Mouse (Mus musculus) forebrain, embryonic 16.5 days (tissue): Measurements from ENCODE around the gene Gm28053. TPM values are rescaled to one million over a fixed set of nuclear protein-coding genes. Genes with fewer than 3 reads are reported as not detected.

Experiments used
- ATAC-seq: fragments of 200-750 bp; cut with Nextera tagmentation; 2 replicates; pipeline ENCODE4 v1.8.0; 2017; ENCODE audit warnings: mild to moderate bottlenecking, moderate library complexity
- H3K27ac ChIP-seq: fragments of 300-500 bp; sonication (generic); 2 replicates; pipeline ENCODE4 v1.5.1; 2014; ENCODE audit warnings: low read length, control low read depth
- H3K27me3 ChIP-seq: fragments of 300-500 bp; sonication (generic); replicated peaks from 2 replicates; pipeline ENCODE4 v1.6.1; 2014; ENCODE audit warnings: low read length; ENCODE audit not compliant: control insufficient read depth, insufficient read depth
- H3K36me3 ChIP-seq: fragments of 300-500 bp; sonication (generic); 2 replicates; pipeline ENCODE4 v1.6.1; 2014; ENCODE audit not compliant: control insufficient read depth, insufficient read depth
- H3K4me1 ChIP-seq: fragments of 300-500 bp; sonication (generic); replicated peaks from 2 replicates; pipeline ENCODE4 v1.6.1; 2014; ENCODE audit warnings: low read length; ENCODE audit not compliant: control insufficient read depth, insufficient read depth
- H3K4me2 ChIP-seq: fragments of 300-500 bp; sonication (generic); 2 replicates; pipeline ENCODE4 v1.6.1; 2014; ENCODE audit warnings: mild to moderate bottlenecking, low read length, control low read depth
- H3K4me3 ChIP-seq: fragments of 300-500 bp; sonication (generic); replicated peaks from 2 replicates; pipeline ENCODE4 v1.5.1; 2014; ENCODE audit warnings: mild to moderate bottlenecking, low read length, control low read depth
- H3K9ac ChIP-seq: fragments of 300-500 bp; sonication (generic); replicated peaks from 2 replicates; pipeline ENCODE4 v1.6.1; 2014; ENCODE audit warnings: low read depth, low read length, control low read depth
- H3K9me3 ChIP-seq: fragments of 300-500 bp; sonication (generic); 2 replicates; pipeline ENCODE4 v1.6.1; 2016; ENCODE audit warnings: low read length; ENCODE audit not compliant: control insufficient read depth
- WGBS: fragments of 180-500 bp; shearing (Covaris S2); extraction: QIAGEN DNeasy Blood & Tissue Kit; methylation state at CpG from one replicate; pipeline ENCODE4 v1.1.7; 2014; 5-methylcytosine and 5-hydroxymethylcytosine counted together
- polyA plus RNA-seq: library from polyadenylated mRNA; unstranded; fragments of >200 nt; fragmentation: Nextera tagmentation; extraction: Ambion mirVana; gene quantifications from 2 replicates; pipeline ENCODE4 v1.2.1, GENCODE M21; 2015

The Gm28053 gene
- polyA plus RNA-seq, 1 experiment from 2014 or later, result not detected

DNA sequence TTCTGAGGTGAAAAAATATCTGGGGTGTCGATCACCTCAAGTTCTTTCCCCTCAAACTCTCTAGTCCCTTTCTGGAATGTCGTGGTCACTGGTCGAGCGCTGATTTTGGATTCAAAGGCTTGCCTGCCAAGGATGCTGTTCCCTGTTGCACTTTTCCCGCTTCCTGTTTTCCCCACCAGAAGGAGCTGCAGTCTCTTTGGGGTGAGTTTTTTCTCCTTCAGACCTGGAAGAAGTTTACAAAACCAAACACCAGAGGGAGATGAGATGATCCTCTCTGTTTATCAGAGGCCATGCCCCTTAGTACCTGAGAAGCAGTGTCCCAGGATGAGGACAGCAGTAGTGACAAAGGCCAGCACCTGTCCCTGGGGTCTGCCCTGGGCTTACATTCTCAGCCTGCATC, 15.8 kb upstream of the Gm28053 start:
- no peak overlapping the region for H3K27ac ChIP-seq
- no peaks in the 10 kb centered on the region for H3K4me1 ChIP-seq
- WGBS, result 74% methylated on average over 5 of the region's 5 CpGs
- H3K9ac ChIP-seq, result no peak overlapping the region
- H3K4me3 ChIP-seq, result no peak overlapping the region
- H3K4me2 ChIP-seq, result no peak overlapping the region
- H3K36me3 ChIP-seq, result no peaks in the 10 kb centered on the region
- ATAC-seq, result no peak
- H3K9me3 ChIP-seq, result no peaks in the 10 kb centered on the region
- no peaks in the 10 kb centered on the region for H3K27me3 ChIP-seq

DNA sequence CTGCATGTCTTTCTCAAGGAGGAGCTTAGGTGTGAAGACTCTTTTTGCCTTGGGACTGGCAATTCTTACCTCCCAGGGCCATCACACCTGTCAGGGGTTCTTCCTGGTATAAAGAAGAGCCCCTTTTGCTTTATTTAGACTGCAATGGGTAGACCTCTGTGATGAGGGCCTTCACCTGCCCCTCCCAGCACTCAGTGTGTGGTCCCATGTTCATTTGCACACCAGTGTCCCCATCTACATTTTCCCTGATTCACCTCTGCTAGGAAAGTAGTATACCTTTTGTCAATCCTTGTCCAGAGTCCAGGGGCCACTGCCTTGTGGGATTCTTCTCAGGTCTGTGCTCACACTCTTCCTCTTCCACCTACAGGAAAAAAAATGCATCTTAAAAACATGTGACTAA, 14.3 kb upstream of the Gm28053 start:
- Histone ChIP-seq H3K9ac (no peak overlapping the region), H3K27ac (no peak overlapping the region), H3K4me3 (no peak overlapping the region), H3K4me2 (no peak overlapping the region), H3K4me1 (no peaks in the 10 kb centered on the region), H3K36me3 (no peaks in the 10 kb centered on the region), H3K27me3 (no peaks in the 10 kb centered on the region), H3K9me3 (no peaks in the 10 kb centered on the region)
- no peak for ATAC-seq

DNA sequence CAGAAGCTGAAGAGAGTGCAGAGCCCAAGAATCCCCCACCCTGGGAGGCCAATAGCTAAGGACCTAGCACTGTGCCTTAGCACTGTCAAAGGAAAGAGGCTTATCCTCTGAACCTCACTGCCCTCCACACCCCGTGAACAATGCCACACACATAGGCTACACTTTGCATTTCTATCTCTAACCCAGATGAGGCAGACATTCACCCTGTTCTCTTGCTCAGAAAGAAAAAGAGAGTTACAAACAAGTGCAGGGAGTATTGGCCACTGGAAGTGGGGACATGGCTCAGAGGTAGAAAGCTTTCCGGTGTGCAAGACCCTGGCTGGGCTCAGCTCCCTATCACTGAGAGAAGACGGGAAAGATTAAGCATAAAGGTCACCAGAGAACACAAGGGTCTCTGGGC, 12.3 kb upstream of the Gm28053 start:
- Histone ChIP-seq H3K27me3 (no peaks in the 10 kb centered on the region), H3K4me2 (no peak overlapping the region), H3K4me3 (no peak overlapping the region), H3K27ac (no peak overlapping the region), H3K9ac (no peak overlapping the region), H3K36me3 (no peaks in the 10 kb centered on the region), H3K4me1 (no peaks in the 10 kb centered on the region), H3K9me3 (no peaks in the 10 kb centered on the region)
- no peak for ATAC-seq
- 38% methylated on average over 3 of the region's 3 CpGs for WGBS

DNA sequence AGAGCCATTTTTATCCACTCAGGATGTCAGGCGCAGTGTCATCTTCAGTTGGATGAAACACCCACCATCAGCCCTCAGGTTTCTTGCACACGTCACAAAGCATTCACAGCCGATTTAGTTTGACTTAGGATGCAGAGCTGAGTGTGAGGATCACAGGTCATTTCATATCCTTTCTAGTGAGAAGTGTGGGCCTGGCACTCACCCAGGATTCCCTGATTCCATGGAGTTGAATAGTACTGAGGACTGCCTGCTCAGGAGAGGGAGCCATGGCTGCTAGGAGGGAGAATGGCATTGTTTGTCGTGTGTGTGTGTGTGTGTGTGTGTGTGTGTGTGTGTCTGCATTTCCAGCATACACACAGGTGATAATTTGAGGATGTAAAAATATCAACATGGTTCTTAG, 1.9 kb downstream of the Gm28053 start:
- Histone ChIP-seq H3K4me1 (no peaks in the 10 kb centered on the region; the same call in 1 of the 2 replicates), H3K4me3 (no peak overlapping the region), H3K27me3 (no peaks in the 10 kb centered on the region), H3K27ac (no peak overlapping the region), H3K9me3 (no peaks in the 10 kb centered on the region), H3K36me3 (no peaks in the 10 kb centered on the region), H3K4me2 (no peak overlapping the region), H3K9ac (no peak overlapping the region)
- no peak for ATAC-seq
- WGBS, result 89% methylated on average over 4 of the region's 4 CpGs

DNA sequence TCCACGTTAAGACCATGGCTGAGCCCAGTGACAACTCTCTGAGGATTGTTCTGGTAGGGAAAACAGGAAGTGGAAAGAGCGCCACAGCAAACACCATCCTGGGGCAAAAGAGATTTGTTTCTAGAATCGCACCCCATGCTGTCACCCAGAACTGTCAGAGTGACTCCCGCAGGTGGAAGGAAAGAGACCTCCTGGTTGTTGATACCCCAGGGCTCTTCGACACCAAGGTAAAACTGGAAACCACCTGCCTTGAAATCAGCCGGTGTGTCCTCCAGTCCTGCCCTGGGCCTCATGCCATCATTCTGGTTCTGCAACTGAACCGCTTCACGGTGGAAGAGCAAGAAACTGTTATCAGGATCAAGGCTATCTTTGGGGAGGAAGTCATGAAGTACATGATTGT, 5.1 kb downstream of the Gm28053 start:
- no peak overlapping the region for H3K27ac ChIP-seq
- H3K36me3 ChIP-seq, result no peaks in the 10 kb centered on the region
- ATAC-seq, result no peak
- peaks cover 6% of the 10 kb centered on the region for H3K4me1 ChIP-seq
- H3K9me3 ChIP-seq, result no peaks in the 10 kb centered on the region
- 88% methylated on average over 8 of the region's 8 CpGs for WGBS
- no peak overlapping the region for H3K9ac ChIP-seq
- H3K27me3 ChIP-seq, result no peaks in the 10 kb centered on the region
- H3K4me2 ChIP-seq, result no peak overlapping the region
- no peak overlapping the region for H3K4me3 ChIP-seq

DNA sequence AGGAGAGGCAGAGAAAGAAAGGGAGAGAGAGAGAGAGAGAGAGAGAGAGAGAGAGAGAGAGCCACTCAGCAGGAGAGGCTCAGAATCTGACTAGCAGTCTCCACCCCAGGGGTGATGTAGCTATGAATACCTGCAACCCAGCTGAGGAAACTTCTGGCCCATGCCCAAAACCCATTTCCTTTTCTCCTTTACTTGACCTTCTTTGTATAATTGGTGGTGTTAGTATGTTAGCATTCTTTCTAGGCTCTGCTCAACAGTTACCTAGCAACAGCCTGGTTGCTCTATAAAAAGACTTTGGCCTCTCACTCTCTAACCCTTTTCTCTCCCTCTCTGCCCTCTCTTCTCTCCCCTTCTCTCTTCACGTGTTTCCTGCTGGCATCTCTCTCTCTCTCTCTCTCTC, 7.1 kb downstream of the Gm28053 start:
- 0% methylated on average over 1 of the region's 1 CpGs for WGBS
- Histone ChIP-seq H3K36me3 (no peaks in the 10 kb centered on the region), H3K4me1 (peaks cover 6% of the 10 kb centered on the region), H3K27ac (no peak overlapping the region), H3K4me2 (no peak overlapping the region), H3K27me3 (no peaks in the 10 kb centered on the region), H3K9me3 (no peaks in the 10 kb centered on the region), H3K4me3 (no peak overlapping the region), H3K9ac (no peak overlapping the region)
- peak; percentile 69 for ATAC-seq

DNA sequence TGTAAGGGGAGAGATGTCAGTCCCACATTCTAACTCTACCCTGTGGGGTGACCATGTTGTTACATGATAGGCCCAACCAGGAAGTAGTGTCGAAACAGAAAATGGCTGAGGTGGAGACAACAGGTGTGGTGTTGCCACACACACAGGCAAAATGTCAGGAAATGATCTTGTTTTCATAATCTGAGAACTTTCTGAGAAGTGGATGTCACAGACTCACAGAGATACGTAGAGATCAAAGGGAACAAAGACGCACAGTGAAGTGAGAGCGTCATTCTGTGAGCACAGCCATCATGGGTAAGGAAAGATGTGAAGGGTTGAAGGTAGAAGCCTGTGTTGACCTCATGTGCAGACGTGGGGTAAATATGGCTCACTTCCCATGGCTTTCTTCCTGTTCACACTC, 9.4 kb downstream of the Gm28053 start:
- 93% methylated on average over 5 of the region's 5 CpGs for WGBS
- Histone ChIP-seq H3K9me3 (no peaks in the 10 kb centered on the region), H3K36me3 (no peaks in the 10 kb centered on the region), H3K9ac (no peak overlapping the region), H3K4me1 (peaks cover 6% of the 10 kb centered on the region), H3K4me2 (no peak overlapping the region), H3K27me3 (no peaks in the 10 kb centered on the region), H3K27ac (no peak overlapping the region), H3K4me3 (no peak overlapping the region)
- ATAC-seq, result no peak

DNA sequence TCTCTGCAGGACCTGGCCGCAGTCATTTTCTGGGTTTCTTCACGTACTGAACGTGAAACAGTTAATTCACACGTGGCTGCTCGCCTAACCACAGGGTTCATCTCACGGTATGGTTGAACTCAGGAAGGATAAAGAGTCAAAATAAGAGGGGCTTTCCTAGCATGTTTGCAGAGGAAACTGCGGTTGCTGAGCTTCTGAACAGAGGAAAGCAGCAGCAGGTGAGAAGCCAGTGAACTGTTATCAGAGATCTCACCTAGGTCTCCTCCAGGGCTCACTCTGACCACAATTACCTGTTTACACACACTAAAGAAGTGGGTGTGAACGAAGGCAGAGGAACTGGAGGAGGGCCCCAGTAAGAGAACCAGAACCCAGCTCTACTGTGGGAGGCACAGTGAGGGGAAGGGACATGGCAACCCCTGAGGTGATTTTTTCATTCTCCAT, 14.5 kb downstream of the Gm28053 start:
- H3K4me1 ChIP-seq, result no peaks in the 10 kb centered on the region
- H3K4me3 ChIP-seq, result no peak overlapping the region
- H3K27ac ChIP-seq, result no peak overlapping the region
- 59% methylated on average over 8 of the region's 8 CpGs for WGBS
- no peaks in the 10 kb centered on the region for H3K36me3 ChIP-seq
- ATAC-seq, result no peak
- no peaks in the 10 kb centered on the region for H3K9me3 ChIP-seq
- no peak overlapping the region for H3K4me2 ChIP-seq
- no peak overlapping the region for H3K9ac ChIP-seq
- H3K27me3 ChIP-seq, result no peaks in the 10 kb centered on the region

DNA sequence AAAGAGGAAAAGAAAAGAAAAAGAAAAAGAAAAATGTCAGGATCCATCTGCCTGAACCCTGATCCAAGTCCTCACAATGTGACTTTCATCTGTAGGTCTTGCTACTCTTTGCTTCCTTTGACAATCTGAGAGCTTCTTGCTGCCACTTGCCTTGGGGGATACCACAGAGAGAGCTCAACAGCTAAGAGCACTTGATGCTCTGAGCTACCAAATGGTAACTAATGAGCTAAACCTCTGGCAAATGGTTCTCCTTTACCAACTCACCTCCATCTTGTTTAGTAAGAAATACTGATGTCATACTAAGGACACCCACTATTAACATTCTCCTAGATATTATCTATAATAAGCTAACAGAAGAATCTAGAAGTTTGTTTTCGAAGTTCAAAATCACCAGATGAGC, 15.3 kb downstream of the Gm28053 start:
- H3K4me1 ChIP-seq, result no peaks in the 10 kb centered on the region
- ATAC-seq, result no peak
- H3K4me2 ChIP-seq, result no peak overlapping the region
- H3K36me3 ChIP-seq, result no peaks in the 10 kb centered on the region
- H3K9ac ChIP-seq, result no peak overlapping the region
- H3K4me3 ChIP-seq, result no peak overlapping the region
- H3K9me3 ChIP-seq, result no peaks in the 10 kb centered on the region
- H3K27me3 ChIP-seq, result no peaks in the 10 kb centered on the region
- no peak overlapping the region for H3K27ac ChIP-seq
- 88% methylated on average over 1 of the region's 1 CpGs for WGBS

DNA sequence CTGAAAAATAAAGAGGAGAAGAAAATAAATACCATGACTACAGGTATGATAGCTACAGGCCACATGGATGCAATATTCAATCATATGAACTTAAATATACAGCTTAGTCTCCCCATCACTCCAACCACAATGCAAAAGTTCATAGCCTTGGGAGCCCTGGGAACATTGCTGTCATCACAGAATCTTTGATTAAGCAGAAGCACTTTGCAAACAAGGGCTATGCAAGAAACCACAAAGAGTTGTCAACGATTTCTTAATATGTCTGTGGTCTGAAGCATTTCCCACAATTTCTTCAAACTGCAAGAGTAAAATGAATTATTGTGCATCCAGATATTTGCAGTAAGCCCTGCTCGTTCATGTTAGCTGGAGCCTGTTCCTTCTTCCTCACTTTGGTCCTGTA, 18.6 kb downstream of the Gm28053 start:
- Histone ChIP-seq H3K27me3 (peaks cover 8% of the 10 kb centered on the region), H3K4me1 (no peaks in the 10 kb centered on the region), H3K9me3 (no peaks in the 10 kb centered on the region), H3K36me3 (no peaks in the 10 kb centered on the region), H3K4me3 (no peak overlapping the region), H3K27ac (no peak overlapping the region), H3K4me2 (no peak overlapping the region), H3K9ac (no peak overlapping the region)
- no peak for ATAC-seq
- 84% methylated on average over 2 of the region's 2 CpGs for WGBS
